Mouse (Mus musculus) B cell, adult 62 days (primary cell): ENCODE data around the gene BC100530. TPM values are rescaled to one million over a fixed set of nuclear protein-coding genes. Genes with fewer than 3 reads are reported as not detected.

Source experiments
- total RNA-seq: library from RNA; stranded (reverse); gene quantifications from 4 replicates; pipeline ENCODE4 v1.2.4, GENCODE M21; 2023

The BC100530 gene
- total RNA-seq = not detected in 4 replicates

GRCm38 (mm10) chr16:36367648-36368047 lies at the start of gene BC100530:
Gene BC100530, minus strand, starts transcription at chr16:36367748.

GRCm38 (mm10) chr16:36408357-36408756 lies 40.8 kb upstream of the BC100530 start, which contains the start of gene Stfa2:
Gene Stfa2, minus strand, starts transcription at chr16:36408457.

GRCm38 (mm10) chr16:36334232-36334631 lies 33.3 kb downstream of the BC100530 start, which contains the start of gene BC117090:
Gene BC117090, minus strand, starts transcription at chr16:36334332.

Other genes starting within 250 kb of the BC100530 start
- not detected in 4 replicates for gene Csta1, start 236.5 kb downstream of the BC100530 start, total RNA-seq
- not detected in 4 replicates for gene Stfa2l1, start 210.9 kb downstream of the BC100530 start, total RNA-seq
- gene Gm5483, start 183.5 kb downstream of the BC100530 start, total RNA-seq = not detected in 4 replicates
- gene Gm5416, start 157.3 kb downstream of the BC100530 start, total RNA-seq = not detected in 4 replicates
- gene 2010005H15Rik, start 146.3 kb downstream of the BC100530 start, total RNA-seq = not detected in 4 replicates
- gene Stfa1, start 90.8 kb downstream of the BC100530 start, total RNA-seq = not detected in 4 replicates
- gene BC117090, start 33.4 kb downstream of the BC100530 start, total RNA-seq = not detected in 4 replicates
- not detected in 4 replicates for gene Stfa2, start 40.7 kb upstream of the BC100530 start, total RNA-seq
- not detected in 4 replicates for gene Stfa3, start 87.6 kb upstream of the BC100530 start, total RNA-seq
- not detected in 4 replicates for gene Casr, start 194.4 kb upstream of the BC100530 start, total RNA-seq